Mouse (Mus musculus): ENCODE results near the gene Zfp36l1. TPM values are rescaled to one million over a fixed set of nuclear protein-coding genes. Genes with fewer than 3 reads are reported as not detected.

Zfp36l1 gene
- polyA plus RNA-seq, 1 experiment = 253 TPM

GRCm38 (mm10) chr12:80106138-80106895 lies 6.5 kb downstream of the Zfp36l1 start:
- TF ChIP-seq POLR2A (IDR thresholded peaks at IDR 0.05; ENCODE audit: control insufficient read depth, extremely low read depth, insufficient read depth, low read length, poor library complexity) (no peak), CTCF (IDR thresholded peaks at IDR 0.05; ENCODE audit: borderline replicate concordance, control insufficient read depth, extremely low read depth, insufficient read depth, low read length, poor library complexity) (no peak)
- peaks cover 18% of the 10 kb centered on the region for H3K4me1 ChIP-seq (replicated peaks; ENCODE audit: control insufficient read depth, insufficient read depth, low read length)
- H3K36me3 ChIP-seq (ENCODE audit: control insufficient read depth, insufficient read depth, low read length) = peaks cover 33% of the 10 kb centered on the region
- WGBS = 92% methylated on average over 4 of the region's 4 CpGs
- H3K27me3 ChIP-seq (ENCODE audit: control insufficient read depth, insufficient read depth, low read length) = no peaks in the 10 kb centered on the region
- DNase-seq = no peak
- H3K27ac ChIP-seq (ENCODE audit: control insufficient read depth, insufficient read depth, low read length) = no peak overlapping the region
- H3K4me3 ChIP-seq (ENCODE audit: control insufficient read depth, insufficient read depth, low read length) = no peak overlapping the region

DNA sequence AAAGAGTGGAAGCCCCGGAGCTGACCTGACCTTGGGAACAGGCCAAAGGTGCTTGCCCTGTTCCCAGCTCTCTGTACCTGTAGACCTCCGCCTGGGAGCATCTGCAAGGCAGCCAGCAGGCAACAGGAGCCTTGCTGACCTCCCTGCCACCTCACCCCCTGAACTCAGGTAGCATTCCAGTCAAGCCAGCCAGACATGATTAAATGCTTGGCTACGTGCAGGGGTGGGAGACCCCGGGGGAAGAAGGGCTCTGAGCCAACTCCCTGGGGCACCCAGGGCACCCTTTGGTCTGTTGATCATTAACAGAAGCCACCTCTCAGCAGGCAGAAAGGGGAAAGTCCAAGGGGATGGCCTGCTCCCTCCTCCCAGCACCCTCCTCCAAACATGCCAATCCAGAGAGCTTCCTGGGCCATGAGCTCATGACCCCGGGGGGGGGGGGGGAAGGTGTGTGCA lies 9.3 kb downstream of the Zfp36l1 start:
- TF ChIP-seq POLR2A (IDR thresholded peaks at IDR 0.05; ENCODE audit: control insufficient read depth, extremely low read depth, insufficient read depth, low read length, poor library complexity) = no peak
- no peak for TF ChIP-seq CTCF (IDR thresholded peaks at IDR 0.05; ENCODE audit: borderline replicate concordance, control insufficient read depth, extremely low read depth, insufficient read depth, low read length, poor library complexity)
- no peaks in the 10 kb centered on the region for H3K27me3 ChIP-seq (ENCODE audit: control insufficient read depth, insufficient read depth, low read length)
- H3K4me1 ChIP-seq (replicated peaks; ENCODE audit: control insufficient read depth, insufficient read depth, low read length) = no peaks in the 10 kb centered on the region
- no peak for DNase-seq
- no peak overlapping the region for H3K4me3 ChIP-seq (ENCODE audit: control insufficient read depth, insufficient read depth, low read length)
- H3K36me3 ChIP-seq (ENCODE audit: control insufficient read depth, insufficient read depth, low read length) = peaks cover 11% of the 10 kb centered on the region
- no peak overlapping the region for H3K27ac ChIP-seq (ENCODE audit: control insufficient read depth, insufficient read depth, low read length)
- 82% methylated on average over 5 of the region's 5 CpGs for WGBS

DNA sequence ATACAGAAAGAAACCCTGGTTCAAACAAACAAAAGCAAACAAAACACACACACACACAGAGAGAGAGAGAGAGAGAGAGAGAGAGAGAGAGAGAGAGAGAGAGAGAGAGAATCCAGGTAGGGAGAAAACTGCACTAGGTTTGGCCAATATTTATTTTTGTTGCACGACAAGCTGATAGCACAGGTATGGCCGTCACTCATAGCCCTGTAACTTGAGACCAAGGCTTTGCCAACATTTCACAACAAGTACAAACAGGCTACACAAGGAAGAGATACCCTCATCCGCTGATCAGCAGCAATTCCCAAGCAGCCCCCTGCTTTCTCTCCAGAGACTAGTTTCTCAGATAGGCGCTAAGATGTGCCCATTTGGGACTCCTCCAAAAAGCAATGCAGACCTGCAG lies 9.7 kb downstream of the Zfp36l1 start:
- TF ChIP-seq CTCF (IDR thresholded peaks at IDR 0.05; ENCODE audit: borderline replicate concordance, control insufficient read depth, extremely low read depth, insufficient read depth, low read length, poor library complexity) (no peak), POLR2A (IDR thresholded peaks at IDR 0.05; ENCODE audit: control insufficient read depth, extremely low read depth, insufficient read depth, low read length, poor library complexity) (no peak)
- no peaks in the 10 kb centered on the region for H3K27me3 ChIP-seq (ENCODE audit: control insufficient read depth, insufficient read depth, low read length)
- H3K27ac ChIP-seq (ENCODE audit: control insufficient read depth, insufficient read depth, low read length) = no peak overlapping the region
- DNase-seq = no peak
- H3K4me3 ChIP-seq (ENCODE audit: control insufficient read depth, insufficient read depth, low read length) = no peak overlapping the region
- H3K4me1 ChIP-seq (replicated peaks; ENCODE audit: control insufficient read depth, insufficient read depth, low read length) = no peaks in the 10 kb centered on the region
- WGBS = 95% methylated on average over 4 of the region's 4 CpGs
- H3K36me3 ChIP-seq (ENCODE audit: control insufficient read depth, insufficient read depth, low read length) = peaks cover 11% of the 10 kb centered on the region

DNA sequence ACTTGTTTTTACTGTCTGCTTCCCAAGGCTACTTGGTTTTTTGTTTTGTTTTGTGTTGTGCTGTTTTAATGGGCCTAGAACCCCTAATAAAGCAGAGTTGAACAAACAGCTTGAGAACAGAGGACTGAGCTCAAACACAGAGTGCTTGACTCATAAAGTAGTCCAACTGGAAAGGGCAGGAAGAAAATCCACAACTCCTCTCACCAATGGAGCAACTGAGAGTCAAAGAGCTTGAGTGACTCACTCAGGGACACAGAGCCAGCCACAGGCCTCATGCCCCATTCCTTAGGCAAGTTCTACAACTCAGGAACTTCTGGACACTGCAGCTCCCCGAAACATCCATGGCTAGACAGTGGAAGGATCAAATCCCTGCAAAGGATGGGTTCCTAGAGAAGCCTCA lies 14.0 kb downstream of the Zfp36l1 start:
- H3K4me1 ChIP-seq (replicated peaks; ENCODE audit: control insufficient read depth, insufficient read depth, low read length) = no peaks in the 10 kb centered on the region
- no peak overlapping the region for H3K4me3 ChIP-seq (ENCODE audit: control insufficient read depth, insufficient read depth, low read length)
- DNase-seq = no peak
- no peak for TF ChIP-seq CTCF (IDR thresholded peaks at IDR 0.05; ENCODE audit: borderline replicate concordance, control insufficient read depth, extremely low read depth, insufficient read depth, low read length, poor library complexity)
- TF ChIP-seq POLR2A (IDR thresholded peaks at IDR 0.05; ENCODE audit: control insufficient read depth, extremely low read depth, insufficient read depth, low read length, poor library complexity) = no peak
- no peak overlapping the region for H3K27ac ChIP-seq (ENCODE audit: control insufficient read depth, insufficient read depth, low read length)
- H3K27me3 ChIP-seq (ENCODE audit: control insufficient read depth, insufficient read depth, low read length) = no peaks in the 10 kb centered on the region
- no peaks in the 10 kb centered on the region for H3K36me3 ChIP-seq (ENCODE audit: control insufficient read depth, insufficient read depth, low read length)
- 90% methylated on average over 1 of the region's 1 CpGs for WGBS

DNA sequence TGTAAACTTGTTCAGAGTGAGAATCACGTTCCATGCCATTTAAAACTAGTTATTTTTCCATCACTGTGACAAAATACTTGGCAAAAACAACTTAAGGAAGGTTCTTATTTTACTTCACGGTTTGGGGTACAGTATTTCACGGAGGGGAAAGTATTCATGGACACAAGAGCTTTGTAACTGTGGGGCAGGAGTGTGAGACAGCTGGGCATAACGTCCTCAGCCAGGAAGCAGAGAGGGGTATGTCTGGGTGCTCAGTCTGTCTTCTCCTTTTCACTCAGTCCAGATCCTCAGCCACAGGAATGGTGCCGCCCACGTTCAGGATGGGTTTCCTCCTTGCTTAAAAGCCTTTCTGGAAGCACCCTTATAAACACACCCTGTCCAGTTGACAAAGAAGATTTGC lies 16.1 kb downstream of the Zfp36l1 start:
- no peaks in the 10 kb centered on the region for H3K27me3 ChIP-seq (ENCODE audit: control insufficient read depth, insufficient read depth, low read length)
- H3K4me3 ChIP-seq (ENCODE audit: control insufficient read depth, insufficient read depth, low read length) = no peak overlapping the region
- no peak for DNase-seq
- no peaks in the 10 kb centered on the region for H3K4me1 ChIP-seq (replicated peaks; ENCODE audit: control insufficient read depth, insufficient read depth, low read length)
- H3K36me3 ChIP-seq (ENCODE audit: control insufficient read depth, insufficient read depth, low read length) = no peaks in the 10 kb centered on the region
- 82% methylated on average over 6 of the region's 6 CpGs for WGBS
- no peak for TF ChIP-seq CTCF (IDR thresholded peaks at IDR 0.05; ENCODE audit: borderline replicate concordance, control insufficient read depth, extremely low read depth, insufficient read depth, low read length, poor library complexity)
- no peak for TF ChIP-seq POLR2A (IDR thresholded peaks at IDR 0.05; ENCODE audit: control insufficient read depth, extremely low read depth, insufficient read depth, low read length, poor library complexity)
- H3K27ac ChIP-seq (ENCODE audit: control insufficient read depth, insufficient read depth, low read length) = no peak overlapping the region

DNA sequence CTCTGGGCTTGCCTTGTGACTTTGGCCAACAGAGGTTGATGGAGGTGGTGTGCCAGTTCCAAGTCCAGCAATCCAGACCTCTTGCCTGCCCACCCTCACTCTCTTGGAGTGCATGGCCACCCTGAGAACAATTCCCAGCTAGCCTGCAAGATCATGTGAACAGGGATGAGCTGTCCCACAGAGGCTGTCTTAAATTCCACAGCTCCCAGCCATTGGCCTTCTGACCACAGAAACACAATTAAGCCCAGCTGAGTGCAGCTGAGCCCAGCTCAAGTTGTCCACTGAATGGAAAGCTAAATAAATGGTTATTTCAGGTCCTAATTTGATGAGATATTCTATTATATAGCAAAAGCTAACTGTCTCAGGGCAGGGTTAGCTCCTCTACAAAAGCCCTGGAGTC lies 20.0 kb downstream of the Zfp36l1 start:
- Histone ChIP-seq H3K27ac (ENCODE audit: control insufficient read depth, insufficient read depth, low read length) (no peak overlapping the region), H3K27me3 (ENCODE audit: control insufficient read depth, insufficient read depth, low read length) (no peaks in the 10 kb centered on the region), H3K4me1 (replicated peaks; ENCODE audit: control insufficient read depth, insufficient read depth, low read length) (no peaks in the 10 kb centered on the region), H3K4me3 (ENCODE audit: control insufficient read depth, insufficient read depth, low read length) (no peak overlapping the region), H3K36me3 (ENCODE audit: control insufficient read depth, insufficient read depth, low read length) (no peaks in the 10 kb centered on the region)
- DNase-seq = no peak
- TF ChIP-seq POLR2A (IDR thresholded peaks at IDR 0.05; ENCODE audit: control insufficient read depth, extremely low read depth, insufficient read depth, low read length, poor library complexity) = no peak
- TF ChIP-seq CTCF (IDR thresholded peaks at IDR 0.05; ENCODE audit: borderline replicate concordance, control insufficient read depth, extremely low read depth, insufficient read depth, low read length, poor library complexity) = no peak

Data from thymus, adult 2 months (tissue).